23 mouse cellular contexts compared by ENCODE assay signal in genomic region chr19:40259485-40259884, GRCm38 (mm10). TPM values are rescaled to one million over a fixed set of nuclear protein-coding genes. Genes with fewer than 3 reads are reported as not detected.
DNase-seq lines count a peak whose midpoint lies in the region; ATAC-seq and TF ChIP-seq lines count a peak whose summit lies in the region.
"Had no signal": no experiment of that assay in that cellular context is flagged by ENCODE, and none has a peak within 500 bp of the region (broad histone marks: within the 10 kb centered on the region; RNA-seq: fewer than 3 reads in every experiment).

No protein-coding gene starts in this region.

- H3K4me2 ChIP-seq in heart, embryonic 11.5 days, result no peak overlapping the region
- no peak overlapping the region for H3K4me2 ChIP-seq in intestine, embryonic 15.5 days (replicated peaks)
- H3K4me2 ChIP-seq: embryonic facial prominence, embryonic 13.5 days; forebrain, embryonic 13.5 days; forebrain, embryonic 15.5 days had no signal

- TF ChIP-seq POLR2A in kidney, adult 2 months (IDR thresholded peaks at IDR 0.05; ENCODE audit: low read depth, low read length), result no peak

- no peak overlapping the region for H3ac ChIP-seq in C2C12 (ENCODE audit: control insufficient read depth, insufficient read length, low read depth)

- H3K79me2 ChIP-seq in C2C12 (ENCODE audit: control insufficient read depth, insufficient read depth), result peaks cover 99% of the 10 kb centered on the region

- H3K4me3 ChIP-seq in heart, embryonic 11.5 days (ENCODE audit: low read depth, low read length), result no peak overlapping the region
- H3K4me3 ChIP-seq in C2C12 (ENCODE audit: insufficient read depth, poor library complexity, severe bottlenecking), result no peak overlapping the region
- H3K4me3 ChIP-seq in limb, embryonic 10.5 days, result no peak overlapping the region
- H3K4me3 ChIP-seq in kidney, adult 2 months (ENCODE audit: insufficient read depth, low read depth, low read length), result no peak overlapping the region
- H3K4me3 ChIP-seq in intestine, embryonic 15.5 days (replicated peaks), result no peak overlapping the region
- H3K4me3 ChIP-seq: embryonic facial prominence, embryonic 13.5 days; forebrain, embryonic 13.5 days; forebrain, embryonic 15.5 days had no signal

- H3K4me1 ChIP-seq in heart, embryonic 11.5 days (ENCODE audit: control insufficient read depth, insufficient read depth, low read length), result peaks cover 37% of the 10 kb centered on the region
- no peaks in the 10 kb centered on the region for H3K4me1 ChIP-seq in limb, embryonic 10.5 days
- no peaks in the 10 kb centered on the region for H3K4me1 ChIP-seq in kidney, adult 2 months (ENCODE audit: control insufficient read depth, insufficient read depth, low read length)
- peaks cover 4% of the 10 kb centered on the region; the same call in 1 of the 2 replicates for H3K4me1 ChIP-seq in intestine, embryonic 15.5 days (replicated peaks)
- H3K4me1 ChIP-seq: forebrain, embryonic 13.5 days; forebrain, embryonic 15.5 days had no signal

- ATAC-seq in heart, embryonic 11.5 days (replicated peaks; ENCODE audit: insufficient number of reproducible peaks, low FRiP score, low TSS enrichment), result no peak
- no peak for ATAC-seq in intestine, embryonic 15.5 days
- ATAC-seq: activated CD4-positive, CD25-positive, alpha-beta regulatory T cell, adult 4 months; forebrain, embryonic 13.5 days; forebrain, embryonic 15.5 days; forebrain, postnatal 0 days; Patski had no signal

- 0 out of 2 replicates have a peak, but pooled peaks cover 5% of the 10 kb centered on the region for H3K36me3 ChIP-seq in heart, embryonic 11.5 days (ENCODE audit: control insufficient read depth, insufficient read depth, low read length)
- peaks cover 17% of the 10 kb centered on the region for H3K36me3 ChIP-seq in C2C12 (ENCODE audit: control insufficient read depth, insufficient read depth)
- H3K36me3 ChIP-seq in limb, embryonic 10.5 days, result no peaks in the 10 kb centered on the region
- H3K36me3 ChIP-seq in kidney, adult 2 months (ENCODE audit: control insufficient read depth, insufficient read depth, low read length), result no peaks in the 10 kb centered on the region
- H3K36me3 ChIP-seq in intestine, embryonic 15.5 days, result no peaks in the 10 kb centered on the region
- H3K36me3 ChIP-seq: embryonic facial prominence, embryonic 13.5 days; forebrain, embryonic 15.5 days had no signal

- H3K9me3 ChIP-seq in heart, embryonic 11.5 days (replicated peaks; ENCODE audit: control insufficient read depth, low read length), result peaks cover 3% of the 10 kb centered on the region; the same call in 1 of the 2 replicates
- H3K9me3 ChIP-seq in limb, embryonic 10.5 days (replicated peaks), result no peaks in the 10 kb centered on the region
- H3K9me3 ChIP-seq in intestine, embryonic 15.5 days, result no peaks in the 10 kb centered on the region
- H3K9me3 ChIP-seq: embryonic facial prominence, embryonic 13.5 days; forebrain, embryonic 13.5 days; forebrain, embryonic 15.5 days had no signal

- no peak overlapping the region for H3K9ac ChIP-seq in heart, embryonic 11.5 days (ENCODE audit: low read depth, low read length)
- H3K9ac ChIP-seq in intestine, embryonic 15.5 days, result no peak overlapping the region
- H3K9ac ChIP-seq: embryonic facial prominence, embryonic 13.5 days; forebrain, embryonic 13.5 days; forebrain, embryonic 15.5 days; forebrain, postnatal 0 days had no signal

- H3K27ac ChIP-seq in heart, embryonic 11.5 days (ENCODE audit: low read depth, low read length), result no peak overlapping the region
- H3K27ac ChIP-seq in limb, embryonic 10.5 days, result no peak overlapping the region
- no peak overlapping the region for H3K27ac ChIP-seq in kidney, adult 2 months (ENCODE audit: insufficient read depth, low read depth, low read length)
- H3K27ac ChIP-seq in intestine, embryonic 15.5 days, result no peak overlapping the region
- H3K27ac ChIP-seq: embryonic facial prominence, embryonic 13.5 days; forebrain, embryonic 13.5 days; forebrain, embryonic 15.5 days had no signal

- no peak for TF ChIP-seq CTCF in C2C12 (IDR thresholded peaks at IDR 0.05; ENCODE audit: control insufficient read depth, insufficient read depth, insufficient read length)
- TF ChIP-seq CTCF in kidney, adult 2 months (conservative IDR thresholded peaks at IDR 0.05; ENCODE audit: insufficient read depth, insufficient read length, low read depth, low read length), result no peak

- WGBS in heart, embryonic 11.5 days (ENCODE audit: insufficient replicate concordance), result 61% methylated on average over 1 of the region's 1 CpGs
- WGBS in limb, embryonic 10.5 days, result 89% methylated on average over 1 of the region's 1 CpGs
- WGBS in kidney, adult 2 months, result 98% methylated on average over 1 of the region's 1 CpGs
- WGBS in intestine, embryonic 15.5 days, result 96% methylated on average over 1 of the region's 1 CpGs

- peak; percentile 46 for DNase-seq in heart, adult 11 months
- peak; percentile 78 for DNase-seq in 3T3-L1 (ENCODE audit: low read depth, low spot score)
- peak; percentile 28 for DNase-seq in limb, embryonic 10.5 days (ENCODE audit: low spot score)
- DNase-seq in kidney, adult 2 months, result no peak
- no peak for DNase-seq in frontal cortex, adult 2 months (ENCODE audit: extremely low spot score in 1 of 2, low spot score in 1 of 2)
- DNase-seq: adrenal gland, adult 8-10 months; adrenal gland, postnatal 14 days; adrenal gland, postnatal 36 days; B cell, adult 2 months; cerebellum, adult 11-12 months; cerebellum, adult 2 months; cerebellum, adult 9-10 months; cerebellum, postnatal 10 days; cerebellum, postnatal 25 days; forebrain, postnatal 0 days had no signal

- peaks cover 57% of the 10 kb centered on the region for H3K79me3 ChIP-seq in C2C12 (ENCODE audit: low read depth)

- no peaks in the 10 kb centered on the region for H3K27me3 ChIP-seq in heart, embryonic 11.5 days (ENCODE audit: control insufficient read depth, insufficient read depth, low read length)
- no peaks in the 10 kb centered on the region for H3K27me3 ChIP-seq in C2C12 (ENCODE audit: control insufficient read depth, insufficient read depth, insufficient read length)
- H3K27me3 ChIP-seq in limb, embryonic 10.5 days (ENCODE audit: low read depth, poor library complexity, severe bottlenecking), result no peaks in the 10 kb centered on the region
- no peaks in the 10 kb centered on the region for H3K27me3 ChIP-seq in kidney, adult 2 months (replicated peaks; ENCODE audit: control insufficient read depth, insufficient read depth, low read length)
- no peaks in the 10 kb centered on the region for H3K27me3 ChIP-seq in intestine, embryonic 15.5 days (replicated peaks)
- H3K27me3 ChIP-seq: embryonic facial prominence, embryonic 13.5 days; forebrain, embryonic 13.5 days; forebrain, embryonic 15.5 days; Patski had no signal

TF ChIP-seq in C2C12, 6 proteins besides CTCF, POLR2A, EP300 and RAD21:
- TF ChIP-seq MAX (IDR thresholded peaks at IDR 0.05), result no peak
- TF ChIP-seq MYOG (IDR thresholded peaks at IDR 0.05; ENCODE audit: control insufficient read depth, extremely low read depth, insufficient read length), result no peak
- peak; percentile 27 for TF ChIP-seq FOSL1 (IDR thresholded peaks at IDR 0.05; ENCODE audit: insufficient read depth, low read length, poor library complexity, severe bottlenecking)
- TF ChIP-seq MYOD1 (IDR thresholded peaks at IDR 0.05; ENCODE audit: control insufficient read depth, insufficient read length, low read depth), result peak; percentile 88
- no peak for TF ChIP-seq USF1 (IDR thresholded peaks at IDR 0.05; ENCODE audit: low read depth)

RNA-seq across cellular contexts. Expression of gene Pdlim1, which starts 12.2 kb away (rescaled TPM):
- polyA plus RNA-seq in heart, embryonic 11.5 days (2014; fragmentation: Nextera tagmentation; extraction: Ambion mirVana), result 318 and 322 TPM in 2 replicates
- polyA plus RNA-seq in C2C12 (2012; fragmentation: generic; extraction: Trizol), result 198 TPM
- 63.2 and 63.7 TPM in 2 replicates for polyA plus RNA-seq in limb, embryonic 10.5 days (2016; fragmentation: Nextera tagmentation; extraction: Ambion mirVana)
- polyA plus RNA-seq in kidney, adult 2 months (2012; rRNA removed), result 15.4 and 25.7 TPM in 2 replicates
- polyA plus RNA-seq in frontal cortex, adult 2 months (2012; rRNA removed), result 11.1 and 11.3 TPM in 2 replicates
- polyA plus RNA-seq in intestine, embryonic 15.5 days (2015; fragmentation: Nextera tagmentation; extraction: Ambion mirVana), result 195 and 211 TPM in 2 replicates

Comparison
In these comparisons a context has a peak if more than half of its experiments do, and no peak if none do; other contexts are left out.
1. DNase-seq: peak in heart, adult 11 months (single experiment), 3T3-L1 (single experiment) and limb, embryonic 10.5 days (single experiment); none in kidney, adult 2 months (single experiment) and frontal cortex, adult 2 months (0 of 2).